Mouse (Mus musculus) NIH3T3 (cell line): ENCODE measurements around the gene Lrrc1.

Source experiments
- DNase-seq: peaks from one replicate; pipeline ENCODE4 v3.0.0-alpha.2; 2012; ENCODE audit warnings: low read depth

The Lrrc1 gene

GRCm38 (mm10) chr9:77385611-77386010, 159.1 kb downstream of the Lrrc1 start:
- DNase-seq, result no peak

DNA sequence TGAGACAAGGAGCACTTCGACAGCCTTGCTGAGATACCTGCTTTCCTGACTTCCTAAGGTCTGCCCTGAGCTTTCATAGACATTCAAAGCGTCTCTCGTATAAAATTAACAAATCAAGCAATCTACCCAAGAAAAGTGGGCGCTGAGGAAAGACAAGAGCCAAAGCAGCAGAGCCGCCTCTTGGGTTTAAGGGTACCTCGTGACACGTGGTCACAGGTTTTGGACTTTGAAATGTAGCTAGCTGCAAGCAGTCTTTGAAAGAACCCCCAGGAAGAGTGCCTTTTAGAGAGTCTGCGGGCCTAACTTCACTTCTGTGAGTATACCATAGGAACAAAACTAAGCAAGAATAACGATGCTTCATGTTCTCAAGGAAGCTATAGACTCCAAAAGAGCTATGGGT, 160.0 kb downstream of the Lrrc1 start:
- DNase-seq, result no peak

DNA sequence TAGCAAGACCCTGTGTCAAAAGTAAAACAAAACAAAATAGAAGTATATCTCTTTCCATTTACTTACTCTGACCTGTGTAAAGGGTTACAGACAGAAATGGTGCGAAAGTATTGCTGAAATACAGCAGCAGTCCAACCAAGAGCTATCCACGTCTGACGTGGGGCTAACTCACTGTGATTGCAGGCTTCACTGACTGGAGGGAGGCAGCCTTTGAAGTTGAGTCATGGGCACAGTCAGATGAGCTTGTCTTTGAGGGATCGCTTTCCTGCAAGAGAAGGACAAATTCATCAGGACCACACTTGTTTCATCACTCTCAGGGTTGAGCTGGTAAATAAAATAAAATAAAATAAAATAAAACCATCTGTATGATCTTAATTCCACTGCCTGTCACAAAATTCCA, 160.7 kb downstream of the Lrrc1 start:
- no peak for DNase-seq

- DNase-seq, result no peak
These were observed 162.2 kb downstream of the Lrrc1 start for GRCm38 (mm10) chr9:77382514-77382913.

- peak; percentile 68 for DNase-seq
These were observed 163.1 kb downstream of the Lrrc1 start for GRCm38 (mm10) chr9:77381565-77381964.
